ENCODE assay signal across 8 mouse cellular contexts in genomic region chr2:155380261-155381059, GRCm38 (mm10). TPM values are rescaled to one million over a fixed set of nuclear protein-coding genes. Genes with fewer than 3 reads are reported as not detected.
DNase-seq lines count a peak whose midpoint lies in the region; ATAC-seq and TF ChIP-seq lines count a peak whose summit lies in the region.

Gene Trp53inp2 (plus strand): TSS chr2:155381059.

- H3K9me3 ChIP-seq in hindbrain, embryonic 16.5 days (ENCODE audit: control insufficient read depth, low read length): no peaks in the 10 kb centered on the region
- H3K9me3 ChIP-seq in neural tube, embryonic 12.5 days: no peaks in the 10 kb centered on the region

- intact Hi-C loops in gastrocnemius, adult 2 months (cut with DNase I): loop anchor here (5.0 kb wide), 1 partner anchor 83 kb away; no protein-coding TSS in a partner anchor
- intact Hi-C loops in left cerebral cortex, postnatal 4 days (cut with DNase I): no loop called here

- peak; percentile 30 for DNase-seq in cerebellum, adult 11 months
- DNase-seq in adrenal gland, postnatal 10 days: peak; percentile 44
- DNase-seq in gastrocnemius, adult 2 months: peak; percentile 25
- no peak for DNase-seq in left cerebral cortex, postnatal 4 days
- DNase-seq in right cerebral cortex, adult 2 months (ENCODE audit: low spot score in 2 of 2): no peak

- H3K27ac ChIP-seq in gastrocnemius, adult 2 months: peak within 1 kb of the TSS; percentile 100
- H3K27ac ChIP-seq in hindbrain, embryonic 16.5 days (ENCODE audit: low read depth, low read length): peak within 1 kb of the TSS; percentile 99
- H3K27ac ChIP-seq in neural tube, embryonic 12.5 days: peak within 1 kb of the TSS; percentile 86

- peak within 1 kb of the TSS; percentile 84 for H3K4me2 ChIP-seq in hindbrain, embryonic 16.5 days (ENCODE audit: low read length)
- H3K4me2 ChIP-seq in neural tube, embryonic 12.5 days (replicated peaks): peak within 1 kb of the TSS; percentile 81

- TF ChIP-seq CTCF in gastrocnemius, adult 2 months (IDR thresholded peaks at IDR 0.05): no peak

- H3K9ac ChIP-seq in hindbrain, embryonic 16.5 days (ENCODE audit: low read depth, low read length): peak within 1 kb of the TSS; percentile 94
- peak within 1 kb of the TSS; percentile 91 for H3K9ac ChIP-seq in neural tube, embryonic 12.5 days

- H3K4me1 ChIP-seq in hindbrain, embryonic 16.5 days (ENCODE audit: control insufficient read depth, insufficient read depth, low read depth, low read length): peaks cover 36% of the 10 kb centered on the region
- peaks cover 22% of the 10 kb centered on the region for H3K4me1 ChIP-seq in neural tube, embryonic 12.5 days

- H3K4me3 ChIP-seq in gastrocnemius, adult 2 months: peak within 1 kb of the TSS; percentile 99
- peak within 1 kb of the TSS; percentile 64 for H3K4me3 ChIP-seq in hindbrain, embryonic 16.5 days (ENCODE audit: low read length)
- peak within 1 kb of the TSS; percentile 76 for H3K4me3 ChIP-seq in neural tube, embryonic 12.5 days

- no peak for ATAC-seq in cerebellum, adult (ENCODE audit: insufficient number of reproducible peaks, low FRiP score, low TSS enrichment)
- ATAC-seq in hindbrain, embryonic 16.5 days: no peak
- no peak for ATAC-seq in neural tube, embryonic 12.5 days (ENCODE audit: low FRiP score, low read depth)

- H3K27me3 ChIP-seq in hindbrain, embryonic 16.5 days (replicated peaks; ENCODE audit: control insufficient read depth, insufficient read depth, low read length): no peaks in the 10 kb centered on the region
- 0 out of 2 replicates have a peak, but pooled peaks cover 5% of the 10 kb centered on the region for H3K27me3 ChIP-seq in neural tube, embryonic 12.5 days (replicated peaks)

- H3K36me3 ChIP-seq in hindbrain, embryonic 16.5 days (ENCODE audit: control insufficient read depth, insufficient read depth, low read length): no peaks in the 10 kb centered on the region
- H3K36me3 ChIP-seq in neural tube, embryonic 12.5 days: peaks cover 4% of the 10 kb centered on the region; the same call in 1 of the 2 replicates

- 40% methylated on average over 8 of the region's 8 CpGs for WGBS in hindbrain, embryonic 16.5 days
- WGBS in neural tube, embryonic 12.5 days: 52% methylated on average over 8 of the region's 8 CpGs

RNA-seq across cellular contexts. Expression of gene Trp53inp2, which starts in this region (rescaled TPM):
- 100 to 1,000 TPM; 234 to 237 TPM for total RNA-seq in adrenal gland, postnatal 10 days (2021)
- total RNA-seq in gastrocnemius, adult 2 months (2021): 100 to 1,000 TPM; 334 to 391 TPM
- 92.1 and 116 TPM in 2 replicates for polyA plus RNA-seq in hindbrain, embryonic 16.5 days (2015; fragmentation: Nextera tagmentation; extraction: Ambion mirVana)
- total RNA-seq in left cerebral cortex, postnatal 4 days (2021): 100 to 1,000 TPM; 155 to 158 TPM
- 128 and 144 TPM in 2 replicates for polyA plus RNA-seq in neural tube, embryonic 12.5 days (2016; fragmentation: Nextera tagmentation; extraction: Ambion mirVana)

Comparison
In these comparisons a context has a peak if more than half of its experiments do, and no peak if none do; other contexts are left out.
1. DNase-seq: peak in cerebellum, adult 11 months (single experiment), adrenal gland, postnatal 10 days (single experiment) and gastrocnemius, adult 2 months (single experiment); none in left cerebral cortex, postnatal 4 days (single experiment) and right cerebral cortex, adult 2 months (0 of 2).
2. Peak in every context shown above with its lines, with median percentiles within 50 percentile points of each other: H3K27ac ChIP-seq and H3K4me3 ChIP-seq.